Mouse (Mus musculus) cerebellum, postnatal 4 days (tissue): ENCODE data around the gene Itgav.

Source experiments
- DNase-seq, 2 experiments: peaks; one replicate each; pipeline ENCODE4 v3.0.0; 2022; ENCODE audit warnings: low spot score in 2 of 2, mixed read lengths in 1 of 2

Gene Itgav

DNA sequence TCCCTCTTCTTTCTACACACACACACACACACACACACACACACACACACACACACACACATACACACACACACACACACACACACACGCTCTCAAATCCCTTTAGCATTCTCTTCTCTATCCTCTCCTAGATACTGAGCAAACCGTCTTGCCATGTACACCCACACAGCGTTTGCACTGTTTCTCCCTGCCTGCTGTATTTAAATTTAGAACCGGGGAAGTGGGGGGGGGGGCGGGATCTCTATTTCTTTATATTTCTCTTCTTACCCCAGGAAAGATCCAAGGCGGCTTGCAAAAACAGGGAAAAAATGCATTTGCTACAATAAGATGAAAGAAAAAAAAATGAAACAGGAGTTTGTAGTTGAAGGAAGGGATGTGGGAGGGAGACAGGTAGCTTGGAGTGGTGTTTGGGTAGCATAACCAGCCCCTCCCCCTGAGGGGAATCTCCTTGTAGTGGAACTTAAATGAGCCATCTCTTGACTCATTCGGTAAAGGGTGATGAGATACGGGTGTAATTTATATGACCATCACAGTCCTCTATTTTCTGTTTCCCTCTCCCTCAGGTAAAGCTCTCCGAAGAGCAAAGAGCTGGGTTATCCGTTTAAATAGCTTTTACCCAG, 89.2 kb downstream of the Itgav start:
- peak in 1 of 2 experiments; percentile 10 for DNase-seq

DNA sequence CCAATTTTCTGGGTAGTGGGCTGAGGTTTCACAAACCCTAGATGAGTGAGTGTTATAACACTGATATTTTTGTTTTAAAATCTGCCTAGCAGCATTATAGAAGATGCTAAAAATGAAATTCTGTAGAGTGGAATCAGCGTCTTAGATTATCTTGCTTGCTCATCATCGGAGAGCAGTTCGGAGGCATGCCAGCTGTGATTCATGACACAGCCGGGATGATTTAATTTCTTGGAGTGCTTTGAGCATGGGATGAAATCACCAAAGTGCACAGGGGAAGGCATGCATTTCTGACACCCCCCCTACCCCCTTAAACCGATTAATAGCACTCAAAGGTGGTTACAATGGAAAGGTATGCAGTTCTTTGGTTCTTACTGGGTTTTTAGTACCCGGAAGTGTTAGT, 89.8 kb downstream of the Itgav start:
- peak in 1 of 2 experiments; percentile 17 for DNase-seq

DNA sequence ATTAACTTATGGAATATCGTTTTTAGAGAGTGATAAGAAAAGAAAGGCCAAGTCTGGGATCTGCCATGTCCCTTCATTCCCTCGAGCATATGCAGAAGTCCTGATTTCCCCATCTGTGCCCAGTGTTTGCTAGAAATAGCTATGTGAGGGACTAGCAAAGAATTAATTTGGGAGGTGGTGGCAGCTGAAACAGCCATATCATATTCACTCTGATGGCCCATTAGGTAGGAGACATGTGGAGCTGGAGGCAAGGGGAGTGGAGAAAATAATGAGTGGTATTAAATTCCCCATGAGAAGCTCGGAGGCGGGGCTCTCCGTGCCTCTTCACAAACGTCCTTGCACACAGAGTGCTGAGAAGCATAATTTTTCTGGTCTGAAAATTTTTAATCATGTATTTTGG, 92.0 kb downstream of the Itgav start:
- no peak for DNase-seq

DNA sequence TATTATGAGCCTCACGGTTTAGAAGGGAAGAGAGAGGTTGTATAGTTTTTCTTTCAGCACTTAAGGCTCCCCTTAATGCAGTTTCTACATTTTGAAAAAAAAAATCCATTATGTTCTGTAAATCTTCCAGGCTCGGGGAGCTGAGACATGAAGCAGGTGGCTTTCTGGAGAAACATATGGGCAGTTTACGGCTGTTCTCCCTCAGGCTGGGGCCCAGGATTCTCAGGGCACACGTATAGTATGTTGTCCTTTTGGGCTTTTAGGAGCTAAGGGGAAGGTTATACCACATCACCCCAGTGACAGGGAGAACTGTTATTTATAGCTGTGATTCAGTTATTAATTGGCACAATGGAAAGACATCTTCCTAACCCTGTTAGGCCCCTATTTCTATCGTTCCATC, 101.0 kb downstream of the Itgav start:
- DNase-seq = no peak

DNA sequence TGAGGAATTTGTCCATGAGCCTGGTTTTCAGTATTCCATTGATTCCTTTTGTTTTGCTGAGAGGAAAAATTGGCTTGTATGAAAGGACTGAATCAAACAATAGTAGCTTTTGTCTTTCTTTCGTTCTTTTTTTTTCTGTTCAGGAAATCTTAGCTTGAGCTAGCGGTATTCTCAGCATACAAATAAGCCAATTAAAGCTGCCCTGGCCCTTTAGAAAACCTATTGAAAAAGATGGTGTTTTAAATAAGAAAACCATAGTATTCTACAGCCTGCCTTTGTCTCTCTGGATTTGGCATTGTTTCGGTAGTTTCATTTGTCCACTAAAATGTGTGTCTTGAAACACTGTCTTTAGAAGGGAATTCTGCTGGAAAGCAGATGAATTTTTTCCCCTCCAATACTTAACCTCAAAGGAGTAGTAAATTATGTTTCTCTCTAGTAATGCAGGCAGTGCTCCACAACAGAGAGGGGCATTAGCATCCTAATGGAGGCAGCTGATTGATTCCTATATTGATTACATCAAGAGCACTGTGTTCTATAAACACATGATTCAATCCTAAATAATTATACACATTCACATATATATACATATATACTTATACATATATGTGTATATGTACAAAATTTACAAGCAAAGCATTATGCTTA, 104.8 kb downstream of the Itgav start:
- DNase-seq = no peak

DNA sequence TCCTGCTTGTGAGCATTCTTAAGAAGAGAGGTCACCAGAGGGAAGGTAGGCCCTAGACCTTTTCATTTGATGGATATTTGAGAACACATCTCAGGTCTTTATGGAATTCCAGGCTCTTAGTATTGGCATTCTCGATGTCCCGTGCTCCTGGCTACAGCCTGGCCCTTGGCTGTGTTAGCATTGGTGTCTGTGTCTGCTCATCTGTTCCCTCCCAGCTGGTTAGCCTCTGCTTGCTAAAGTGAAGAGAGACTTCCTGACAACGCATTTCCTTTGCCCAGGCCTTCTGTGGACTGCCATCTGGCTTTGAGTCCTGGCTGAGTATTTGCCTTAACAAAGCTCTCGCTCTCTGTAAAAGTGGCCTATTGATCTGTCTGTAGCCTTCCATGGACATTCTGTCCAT, 108.7 kb downstream of the Itgav start:
- DNase-seq = no peak

DNA sequence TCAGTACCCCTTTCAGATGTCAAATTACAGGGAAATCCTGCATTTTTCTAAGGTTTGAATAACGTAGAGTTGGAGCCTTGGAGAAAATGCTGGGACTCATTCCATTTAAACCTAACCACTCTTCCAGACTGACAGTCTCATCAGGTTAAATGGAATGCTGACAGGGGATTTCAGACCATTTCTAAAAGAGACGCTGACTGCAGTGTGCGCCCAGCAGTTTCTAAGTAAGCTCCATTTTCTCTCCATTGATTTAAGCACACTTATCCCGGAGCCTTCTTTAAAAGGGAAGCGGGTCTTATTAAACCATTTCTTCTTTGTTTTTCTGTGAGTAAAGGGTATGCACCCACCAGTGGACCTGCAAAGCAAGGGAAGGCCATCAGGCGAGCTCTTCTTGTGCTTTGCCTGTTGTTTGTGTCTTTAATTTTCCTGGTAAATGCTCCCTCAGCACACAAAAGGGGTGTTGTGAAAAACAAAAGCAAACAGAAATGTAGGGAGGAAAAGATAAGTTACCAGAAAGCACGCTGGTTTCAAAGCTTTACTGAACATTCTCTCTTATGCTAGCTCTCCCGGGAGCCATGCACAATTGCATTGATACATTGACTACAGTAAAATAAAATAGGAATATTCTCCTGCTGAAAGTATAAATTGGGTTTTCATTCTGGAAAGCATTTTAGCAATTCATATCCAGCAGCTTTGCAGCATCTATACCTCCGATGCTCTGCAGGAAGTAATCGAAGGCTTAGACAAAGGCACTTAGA, 111.3 kb downstream of the Itgav start:
- DNase-seq = no peak

DNA sequence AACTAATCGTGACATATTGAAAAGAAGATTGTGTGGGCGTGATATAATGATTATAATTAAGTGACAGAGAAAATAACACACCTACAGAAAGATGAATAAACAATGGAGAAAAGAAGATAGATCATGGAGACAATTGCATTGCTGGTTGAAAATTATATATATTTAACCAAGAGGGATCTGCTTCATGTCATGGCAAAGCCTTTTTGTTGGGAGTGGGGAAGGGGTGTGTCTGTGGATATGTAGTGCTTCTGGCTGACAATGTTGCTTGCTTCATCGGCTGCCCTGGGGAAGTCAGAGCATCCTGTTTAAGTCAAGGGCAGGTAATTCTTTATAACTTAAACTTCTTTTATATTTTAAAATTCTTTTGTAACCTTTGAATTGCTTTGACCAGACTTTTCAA, 124.3 kb downstream of the Itgav start:
- no peak for DNase-seq

DNA sequence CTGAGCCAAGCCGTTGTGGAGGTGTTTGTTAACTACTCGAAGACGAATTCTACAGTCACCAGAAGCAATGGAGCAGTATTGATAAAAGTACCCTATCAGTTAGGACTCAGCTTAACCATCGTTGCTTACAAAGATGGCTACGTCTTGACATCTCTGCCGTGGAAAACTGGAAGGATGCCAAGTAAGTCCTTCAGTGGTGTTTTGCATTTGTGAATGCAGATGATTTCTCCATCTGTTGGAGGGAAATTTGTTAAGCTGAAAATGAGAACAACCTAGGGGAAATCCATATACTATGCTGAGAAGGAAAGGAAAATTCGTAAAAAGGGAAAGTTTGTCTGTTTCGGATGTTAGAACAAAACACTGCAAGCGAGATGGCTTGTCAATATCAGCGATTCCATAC, 129.2 kb downstream of the Itgav start:
- no peak for DNase-seq

DNA sequence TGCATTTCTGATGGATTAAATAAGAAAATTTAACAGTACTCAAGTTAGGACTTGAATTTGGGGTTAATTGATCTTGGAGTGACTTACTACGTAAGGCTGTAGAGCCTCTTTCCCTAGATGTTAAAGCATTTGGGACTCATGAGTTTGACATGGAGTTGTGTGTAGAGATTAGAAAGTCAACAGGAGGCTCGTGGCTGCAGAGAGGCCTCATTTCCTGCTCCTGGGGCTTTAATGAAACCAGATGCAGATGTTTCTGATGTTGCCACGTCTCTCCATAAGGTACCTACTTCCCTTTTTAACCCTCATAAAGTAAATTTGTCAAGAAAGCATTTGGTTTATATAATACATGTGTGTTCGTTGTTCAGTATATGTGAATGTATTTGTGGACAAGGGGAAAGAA, 132.0 kb downstream of the Itgav start:
- DNase-seq = no peak
